Mouse (Mus musculus): ENCODE measurements around the gene Slc36a3.

The Slc36a3 gene

DNA sequence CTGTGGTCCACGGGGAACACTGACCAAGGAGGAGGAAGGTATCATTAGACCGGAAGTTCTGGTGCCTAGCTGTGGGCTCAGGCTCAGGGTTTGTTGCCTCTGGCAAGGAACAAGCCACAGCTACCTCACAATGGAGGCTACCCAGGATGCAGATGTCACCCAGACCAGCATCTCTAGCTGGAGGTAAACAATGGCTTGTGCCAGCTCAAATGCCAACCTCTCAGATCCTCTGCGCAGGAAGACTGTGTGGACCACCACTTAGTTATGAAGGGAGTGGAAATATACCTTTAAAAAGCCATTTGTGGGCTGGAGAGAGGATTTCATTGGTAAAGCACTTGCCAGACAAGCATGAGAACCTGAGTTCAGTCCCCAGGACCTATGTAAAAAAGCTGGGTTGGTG is at the start of gene Slc36a3:
Gene Slc36a3 (minus strand): TSS at position 101 of the 400 bp plus-strand sequence.
- no peak for DNase-seq

DNA sequence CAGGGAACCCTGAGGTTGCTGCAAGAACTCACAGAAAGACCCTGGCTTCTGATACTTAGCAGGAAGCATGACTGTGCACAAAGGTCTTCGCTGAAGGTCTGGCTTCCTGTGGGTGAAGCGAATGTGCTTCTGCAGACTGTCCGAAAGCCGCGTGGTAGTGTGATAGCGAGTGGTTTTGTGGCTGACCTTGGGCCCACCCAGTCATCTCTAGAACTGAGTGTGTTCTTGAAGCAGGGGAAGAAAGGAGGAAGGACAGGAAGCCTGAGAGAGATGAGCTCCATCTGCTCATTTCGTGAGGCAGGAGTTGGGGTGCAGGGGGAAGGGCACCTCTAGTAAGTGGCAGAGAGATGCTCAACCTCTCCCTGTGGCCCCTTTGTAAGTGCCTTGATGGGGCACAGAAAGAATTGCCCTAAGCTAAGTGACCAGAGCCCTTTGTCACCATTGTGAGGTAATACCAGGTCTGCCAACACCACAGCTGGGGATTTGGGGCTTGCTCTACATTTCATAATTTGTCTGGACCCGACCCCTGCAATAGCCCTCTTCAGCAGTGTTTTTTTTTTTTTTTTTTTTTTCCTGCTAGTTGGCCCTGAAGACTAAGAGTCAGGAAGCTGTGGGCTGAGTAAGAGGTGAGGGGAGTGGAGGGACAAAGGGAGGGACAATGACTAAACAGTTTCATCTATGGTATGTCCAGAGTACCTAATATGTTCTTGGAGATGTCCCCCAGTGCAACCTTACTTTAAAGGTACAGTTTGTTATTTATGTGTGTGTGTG is 46.4 kb upstream of the Slc36a3 start:
- no peak for DNase-seq

DNA sequence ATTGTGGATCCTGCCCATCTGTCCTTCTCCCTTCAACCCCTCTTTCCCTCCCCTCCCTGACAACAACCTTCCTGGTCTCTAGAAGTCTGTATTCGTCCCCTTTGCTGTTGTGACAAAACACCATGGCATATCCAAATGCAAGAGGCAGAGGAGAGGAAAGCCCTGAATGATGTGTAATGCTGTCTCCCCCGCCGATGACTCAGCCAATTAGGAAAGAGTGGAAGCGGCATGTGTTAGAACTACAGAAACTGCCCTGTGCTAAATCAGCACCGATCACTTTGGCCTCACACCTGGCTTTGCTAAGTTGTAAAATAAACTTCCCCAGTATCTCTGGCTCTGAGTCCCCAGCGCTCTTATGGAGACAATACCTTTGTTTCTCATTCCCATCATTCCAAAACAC is 45.6 kb upstream of the Slc36a3 start:
- DNase-seq, result no peak

DNA sequence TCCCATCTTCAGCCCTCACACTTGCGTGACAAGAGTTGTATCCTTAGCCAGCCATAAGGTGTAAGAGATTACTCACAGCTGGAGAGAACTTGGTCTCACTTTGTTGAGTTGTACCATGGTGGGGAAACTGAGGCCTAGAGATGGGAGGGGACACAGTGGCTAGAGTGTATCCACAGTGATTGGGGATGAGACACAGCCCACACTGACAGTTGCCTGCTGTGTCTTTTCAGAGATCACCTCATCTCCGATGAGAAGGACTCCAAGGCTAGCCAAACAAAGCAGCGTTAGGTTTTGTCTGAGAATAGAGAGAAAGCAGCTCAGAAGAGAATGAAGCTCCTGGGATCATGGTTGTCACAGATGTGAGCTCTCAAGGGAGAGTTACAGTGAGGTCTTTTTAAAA is 38.7 kb upstream of the Slc36a3 start:
- DNase-seq, result no peak

DNA sequence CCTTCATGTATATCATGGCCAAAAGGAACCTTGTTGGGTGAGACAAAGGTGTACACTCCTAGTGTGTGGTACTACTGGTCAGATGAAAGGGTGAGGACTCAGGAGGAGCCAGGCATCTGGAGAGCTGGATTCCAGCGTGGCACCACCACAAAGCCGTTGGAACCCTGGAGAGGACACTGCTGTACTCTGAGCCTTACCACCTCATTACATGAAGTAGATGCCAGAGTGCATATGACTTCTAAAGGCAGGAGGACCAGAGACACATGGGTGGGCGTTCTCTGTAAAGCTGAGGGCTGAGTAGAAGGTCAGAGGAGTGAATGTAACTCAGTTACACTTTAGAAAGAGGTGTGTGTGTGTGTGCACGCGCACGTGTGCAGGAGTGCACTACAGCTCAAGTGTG is 36.3 kb upstream of the Slc36a3 start:
- DNase-seq, result no peak

DNA sequence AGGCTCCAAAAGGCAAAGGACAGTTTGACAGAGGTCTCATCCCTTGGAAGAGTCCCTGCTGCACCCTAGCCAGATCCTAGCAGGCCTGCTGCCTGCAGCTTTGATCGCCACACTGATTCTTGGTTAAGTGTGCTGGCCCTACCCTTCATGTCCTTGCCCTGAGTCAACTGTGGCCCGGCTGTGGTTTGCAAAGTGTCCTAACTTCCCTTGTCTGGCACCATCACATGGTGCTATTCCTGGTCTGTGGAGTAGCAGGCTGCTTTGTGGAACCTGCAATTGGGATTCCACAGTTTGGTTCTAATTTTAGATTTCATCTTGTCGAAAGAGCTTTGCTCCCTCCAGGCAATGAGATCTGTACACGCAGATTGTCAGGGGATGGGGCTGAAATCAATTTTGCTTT is 35.8 kb upstream of the Slc36a3 start:
- DNase-seq, result no peak

DNA sequence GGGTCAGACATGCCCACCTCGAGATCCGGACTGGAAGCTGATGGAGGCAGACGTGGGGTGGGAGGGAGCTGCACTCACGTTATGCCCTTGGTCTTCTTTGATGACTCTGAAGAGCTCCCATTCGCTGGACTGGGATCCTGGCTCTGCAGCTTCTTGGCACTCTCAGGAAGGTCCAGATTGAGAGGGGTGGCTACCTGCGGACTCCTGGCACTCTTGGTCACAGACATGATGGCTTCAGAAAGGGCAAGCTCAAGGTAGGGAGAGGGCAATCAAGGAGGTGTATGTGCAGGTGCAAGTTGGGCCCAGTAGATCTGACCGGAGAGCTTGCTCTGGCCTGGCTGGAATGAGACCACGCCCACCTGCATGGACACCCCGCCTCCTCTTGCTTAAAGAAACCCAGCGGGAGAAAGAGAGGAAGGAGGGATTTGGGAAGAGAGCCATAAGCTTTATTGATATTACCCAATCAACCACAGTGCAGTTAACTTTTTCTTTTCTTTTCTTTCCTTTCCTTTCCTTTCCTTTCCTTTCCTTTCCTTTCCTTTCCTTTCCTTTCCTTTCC is 33.3 kb upstream of the Slc36a3 start, which contains the start of gene Slc36a2:
Gene Slc36a2 (minus strand): TSS at position 345 of the 559 bp plus-strand sequence.
- DNase-seq, result no peak

DNA sequence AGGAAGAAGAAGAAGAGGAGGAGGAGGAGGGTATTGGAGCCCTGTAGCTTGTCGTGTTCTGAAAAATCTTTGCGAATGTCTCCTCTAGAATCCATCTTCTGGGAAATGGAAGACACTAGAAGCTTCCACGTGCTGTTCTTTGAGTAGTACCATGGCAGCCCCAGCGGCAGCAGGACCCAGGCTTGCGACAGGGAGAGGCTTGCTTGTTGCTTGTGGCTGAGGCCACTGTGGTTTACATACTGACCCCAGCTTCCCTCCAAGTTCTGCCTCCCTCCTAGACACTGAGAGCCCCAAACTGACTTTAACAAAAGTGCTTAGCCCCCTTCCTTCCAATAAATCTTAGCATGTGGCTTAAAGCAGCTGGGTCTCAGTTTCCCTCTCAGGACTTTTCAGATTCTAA is 32.7 kb upstream of the Slc36a3 start:
- DNase-seq, result no peak

DNA sequence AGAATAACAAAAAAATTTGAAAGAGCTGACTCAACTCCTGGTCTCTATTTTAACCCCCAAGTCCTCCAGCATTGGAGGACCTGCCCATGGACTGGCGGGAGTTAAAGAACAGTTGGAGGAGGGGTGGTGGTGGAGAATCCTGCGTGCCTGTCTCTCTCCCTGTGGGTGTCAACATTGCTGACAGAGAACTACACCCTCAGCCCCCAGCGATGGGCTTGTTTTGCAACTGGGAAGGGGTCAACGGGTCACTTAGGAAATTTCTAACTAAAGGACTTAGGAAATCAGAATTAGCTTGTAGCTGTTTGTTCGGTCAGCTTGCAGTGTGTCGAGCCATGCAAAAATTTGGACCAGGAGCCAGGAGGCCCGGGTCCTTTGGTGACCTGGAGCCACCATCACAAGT is 31.6 kb upstream of the Slc36a3 start:
- DNase-seq, result no peak

DNA sequence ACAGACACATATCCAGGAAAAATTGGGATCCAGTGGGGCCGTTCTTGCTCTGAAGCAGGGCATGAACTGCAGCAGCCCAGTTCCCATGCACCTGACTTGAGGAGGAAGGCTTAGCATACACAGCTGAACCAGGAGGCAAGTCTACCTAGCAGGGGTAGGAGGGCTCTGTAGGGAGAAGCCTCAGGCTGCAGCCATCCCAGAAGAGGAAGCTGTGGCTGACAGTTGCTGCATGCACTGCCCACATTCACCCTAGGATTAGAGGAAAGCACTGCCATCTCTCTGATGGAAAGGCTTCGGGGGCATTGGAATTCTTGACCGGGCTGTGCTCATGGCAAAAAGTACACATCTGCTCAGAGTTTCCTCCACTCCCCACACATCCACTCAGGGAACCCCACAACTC is 28.3 kb upstream of the Slc36a3 start:
- no peak for DNase-seq

DNA sequence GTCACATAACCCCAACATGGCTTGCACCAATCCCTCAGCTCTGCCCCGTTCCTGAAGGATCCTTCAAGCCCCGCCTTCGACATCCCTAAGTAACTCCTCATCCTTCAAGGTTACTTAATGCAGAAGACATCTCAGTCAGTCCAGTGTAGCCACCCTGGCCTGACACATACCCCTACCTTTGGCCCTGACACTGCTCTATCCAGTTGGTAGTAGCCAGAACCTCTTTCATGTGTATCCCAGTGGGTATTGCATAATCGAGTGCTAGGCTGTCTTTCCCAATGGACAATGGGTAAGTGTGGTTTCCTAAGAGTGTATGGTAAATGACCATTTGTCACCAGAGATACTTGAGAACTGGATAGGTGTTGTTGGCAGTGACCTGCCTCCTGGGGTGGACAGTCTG is 27.3 kb upstream of the Slc36a3 start:
- DNase-seq, result no peak

DNA sequence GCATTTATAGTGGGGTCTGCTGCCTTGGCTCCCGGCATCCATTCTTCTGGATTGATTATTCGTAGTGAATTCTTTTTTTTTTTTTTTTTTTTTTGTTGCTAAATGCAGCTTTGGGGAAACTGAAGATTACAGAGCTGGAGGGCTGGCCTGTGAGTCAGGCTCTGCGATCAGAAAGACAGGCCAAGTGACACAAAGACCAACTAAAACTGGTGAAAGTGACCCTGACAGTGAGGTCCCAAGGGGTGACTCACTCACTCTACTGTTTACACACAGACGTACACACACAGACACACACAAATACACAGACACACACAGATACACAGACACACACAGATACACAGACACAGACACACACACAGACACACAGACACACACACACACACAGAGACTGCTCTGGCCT is 19.0 kb upstream of the Slc36a3 start:
- no peak for DNase-seq

DNA sequence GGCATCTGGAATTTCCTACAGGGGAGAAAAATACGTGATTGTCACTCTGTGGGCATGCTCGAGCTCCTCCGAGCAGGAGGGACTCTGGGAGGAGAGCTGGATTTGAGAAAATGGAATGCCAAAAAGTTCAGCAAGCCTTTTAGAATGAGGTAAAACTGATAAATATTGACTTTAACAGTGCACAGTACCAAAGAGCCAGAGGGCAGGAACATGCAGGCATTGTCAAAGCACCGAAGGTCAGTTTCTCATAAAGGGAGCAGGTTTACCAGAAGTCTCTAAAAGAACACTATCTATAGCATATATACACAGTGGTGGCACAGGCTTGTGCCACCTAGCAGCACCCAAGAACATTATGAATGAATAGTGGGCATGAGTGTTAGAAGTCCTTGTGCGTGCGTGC is 17.4 kb upstream of the Slc36a3 start:
- no peak for DNase-seq

DNA sequence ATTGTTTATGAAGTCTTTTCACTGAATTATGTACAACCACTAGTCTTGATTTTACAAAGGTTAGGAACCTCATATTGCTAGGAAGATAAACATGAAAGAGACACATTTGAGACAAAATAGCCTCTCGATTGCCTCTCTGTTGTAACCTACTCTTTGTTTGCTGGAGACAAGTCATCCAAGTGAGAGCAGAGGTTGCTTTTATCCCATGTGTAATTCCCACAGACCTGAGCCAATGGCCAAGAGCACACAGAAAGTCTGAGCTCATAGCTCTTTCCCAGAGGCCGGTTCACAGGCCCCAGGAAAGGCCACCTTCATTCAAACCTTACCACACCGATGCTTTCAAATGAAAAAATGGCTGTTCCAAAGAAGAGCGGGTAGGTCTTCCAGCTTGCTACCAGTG is 17.0 kb upstream of the Slc36a3 start:
- DNase-seq, result no peak

DNA sequence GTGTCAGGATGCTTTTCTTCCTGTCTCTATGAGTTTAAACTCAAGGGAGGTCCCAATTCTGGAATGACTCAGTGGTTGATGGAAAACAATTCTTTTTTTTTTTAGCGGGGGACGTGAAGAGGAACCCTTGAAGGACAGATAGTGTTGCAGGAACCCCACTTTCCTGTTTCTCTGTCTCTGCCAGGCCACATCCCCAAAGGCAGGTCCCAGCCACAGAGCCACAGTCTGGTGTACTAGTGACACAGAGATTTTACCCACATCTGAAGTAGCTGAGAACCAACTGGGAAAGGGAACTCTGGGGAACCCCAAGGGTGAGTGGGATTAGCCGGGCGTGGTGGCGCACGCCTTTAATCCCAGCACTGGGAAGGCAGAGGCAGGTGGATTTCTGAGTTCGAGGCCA is 14.2 kb upstream of the Slc36a3 start:
- DNase-seq, result no peak

DNA sequence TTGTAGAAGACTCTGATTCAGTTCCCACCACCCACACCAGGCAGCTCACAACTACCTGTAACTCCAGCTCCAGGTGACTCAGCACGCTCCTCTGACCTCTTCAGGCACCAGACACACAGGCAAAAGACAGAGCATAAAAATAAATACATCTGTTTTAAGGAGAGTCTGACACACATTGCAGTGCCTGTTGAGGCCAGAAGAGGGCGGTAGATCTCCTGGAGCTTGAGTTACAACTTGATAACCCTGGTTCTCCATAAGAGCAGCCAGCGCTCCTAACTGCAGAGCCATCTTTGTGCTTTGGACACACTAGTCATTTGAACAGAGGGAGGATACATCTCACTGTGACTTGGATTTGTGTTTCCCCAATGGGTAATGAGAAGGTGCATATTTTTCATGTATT is 13.2 kb upstream of the Slc36a3 start:
- DNase-seq, result peak; percentile 43

DNA sequence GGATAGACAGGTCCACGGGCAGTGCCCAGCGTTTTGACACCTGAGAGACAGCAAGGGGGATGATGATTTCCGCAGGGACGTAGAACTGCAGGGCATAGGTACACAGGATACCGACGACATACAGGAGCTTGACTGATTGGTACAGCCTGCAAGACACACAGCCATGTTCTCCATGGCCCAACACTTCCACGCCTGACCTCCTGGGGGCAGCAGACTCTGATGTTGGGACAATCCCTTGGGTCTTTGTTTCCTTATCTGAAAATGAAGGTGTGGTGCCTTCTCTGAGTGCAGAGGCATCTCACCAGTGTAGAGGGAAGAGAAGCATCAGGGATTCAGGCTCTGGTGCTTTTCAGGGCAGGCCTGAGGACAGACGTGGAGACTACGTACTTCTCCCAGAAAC is 11.2 kb upstream of the Slc36a3 start:
- DNase-seq, result peak; percentile 43

DNA sequence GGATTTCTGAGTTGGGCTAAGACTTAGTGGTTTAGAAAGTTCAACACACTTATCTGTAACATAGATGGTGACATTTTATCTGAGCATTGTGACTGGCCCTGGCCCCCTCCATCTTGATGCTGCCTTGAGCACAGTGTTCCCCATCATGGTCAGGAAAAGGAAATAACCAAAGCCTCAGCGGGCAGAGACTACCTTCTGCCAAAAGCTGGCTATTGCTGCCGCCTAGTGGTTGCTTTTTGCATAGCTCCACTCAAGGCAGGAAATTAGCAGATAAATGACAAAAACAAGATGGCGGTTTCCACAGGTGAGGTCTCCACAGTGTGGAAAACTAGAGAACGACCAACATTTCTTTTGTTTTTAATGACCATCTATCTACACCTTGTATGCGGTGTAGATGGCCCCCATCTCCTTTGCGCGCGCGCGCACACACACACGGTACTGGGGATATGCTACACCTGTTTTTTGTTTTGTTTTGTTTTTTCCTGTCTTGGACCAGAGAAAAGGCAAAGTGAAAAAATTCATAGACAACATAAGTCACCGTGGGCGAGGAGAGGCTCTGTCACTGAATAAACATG is 7.4 kb upstream of the Slc36a3 start:
- DNase-seq, result peak; percentile 91

DNA sequence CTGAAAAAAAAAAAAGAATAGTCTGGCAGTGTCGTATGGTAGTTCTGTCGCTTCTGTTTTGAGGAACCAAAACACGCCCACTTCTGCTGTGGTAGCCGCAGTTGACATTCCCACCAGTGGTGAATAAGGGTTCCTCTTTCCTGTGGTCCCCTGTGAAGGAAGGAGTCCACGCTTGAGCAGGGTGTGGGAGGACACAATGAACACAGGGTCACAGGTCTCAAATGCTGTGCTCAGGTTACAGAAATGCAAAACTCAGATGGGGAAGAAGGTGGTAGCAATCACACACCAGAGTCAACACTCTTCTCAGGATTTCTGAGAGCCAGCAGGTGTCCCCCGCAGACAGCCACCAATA is 3.5 kb upstream of the Slc36a3 start:
- DNase-seq, result peak; percentile 18

DNA sequence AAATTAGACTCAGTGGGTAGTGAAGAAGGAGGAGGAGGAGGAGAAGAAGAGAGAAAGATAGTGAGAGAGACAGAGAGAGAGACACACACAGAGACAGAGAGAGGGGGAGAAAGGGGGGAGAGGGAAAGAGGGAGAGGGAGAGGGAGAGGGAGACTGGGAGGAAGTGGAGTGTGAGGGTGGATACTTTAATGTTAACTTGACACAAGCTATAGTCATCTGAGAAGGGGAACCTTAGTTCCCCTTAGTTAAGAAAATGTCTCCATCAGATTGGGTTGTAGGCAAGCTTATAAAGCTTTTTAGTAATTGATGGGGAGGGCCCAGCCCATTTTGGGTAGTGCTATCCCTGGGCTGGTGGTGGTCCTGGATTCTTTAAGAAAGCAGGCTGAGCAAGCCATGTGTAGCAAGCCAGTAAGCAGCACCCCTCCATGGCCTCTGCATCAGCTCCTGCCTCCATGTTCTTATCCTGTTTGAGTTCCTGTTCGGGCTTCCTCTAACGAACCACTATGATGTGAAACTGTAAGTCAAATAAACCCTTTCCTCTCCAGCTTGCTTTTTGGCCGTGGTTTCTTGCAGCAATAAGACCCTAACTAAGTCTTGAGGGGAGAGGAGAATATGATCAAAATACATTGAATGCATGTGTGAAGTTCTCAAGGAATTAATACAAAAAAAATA is 3.0 kb upstream of the Slc36a3 start:
- DNase-seq, result no peak

DNA sequence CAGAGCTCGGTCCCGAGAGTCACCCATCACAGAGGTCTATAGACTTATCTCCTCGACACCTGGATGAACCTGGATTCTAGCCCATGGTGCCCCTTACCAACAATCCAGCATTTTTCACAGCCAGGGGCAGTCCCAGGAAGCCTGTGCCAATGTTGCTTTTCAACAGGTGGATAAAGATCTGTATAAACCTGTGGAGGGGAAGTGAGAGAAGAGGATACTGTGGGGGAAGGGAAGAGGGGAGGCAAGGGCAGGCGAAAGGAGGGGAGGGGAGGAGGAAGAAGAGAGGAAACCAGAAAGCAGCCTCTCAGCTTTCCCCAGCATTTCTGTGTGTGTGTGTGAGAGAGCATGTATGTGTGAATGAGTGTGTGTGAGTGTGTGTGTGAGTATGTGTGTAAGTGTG is 3.0 kb downstream of the Slc36a3 start:
- DNase-seq, result no peak

DNA sequence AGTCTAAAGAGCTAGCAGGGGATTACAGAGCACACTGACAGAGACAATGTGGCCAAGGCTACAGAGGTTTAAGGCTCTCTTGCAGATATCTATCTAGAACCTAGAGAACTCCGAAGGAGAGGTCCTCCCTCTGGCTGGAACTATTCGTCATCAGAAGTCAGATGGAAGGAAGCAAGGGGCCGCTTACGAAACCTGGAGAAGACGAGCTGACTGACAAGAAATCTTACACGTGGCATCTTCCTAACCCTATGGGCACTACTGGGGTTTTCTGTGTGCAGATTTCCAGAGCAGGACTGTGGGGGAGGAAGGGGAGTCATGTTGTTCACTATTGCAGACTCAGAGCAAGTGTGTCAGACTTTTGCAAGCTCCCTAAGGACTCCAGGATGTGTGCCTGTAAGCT is 4.1 kb downstream of the Slc36a3 start:
- no peak for DNase-seq

DNA sequence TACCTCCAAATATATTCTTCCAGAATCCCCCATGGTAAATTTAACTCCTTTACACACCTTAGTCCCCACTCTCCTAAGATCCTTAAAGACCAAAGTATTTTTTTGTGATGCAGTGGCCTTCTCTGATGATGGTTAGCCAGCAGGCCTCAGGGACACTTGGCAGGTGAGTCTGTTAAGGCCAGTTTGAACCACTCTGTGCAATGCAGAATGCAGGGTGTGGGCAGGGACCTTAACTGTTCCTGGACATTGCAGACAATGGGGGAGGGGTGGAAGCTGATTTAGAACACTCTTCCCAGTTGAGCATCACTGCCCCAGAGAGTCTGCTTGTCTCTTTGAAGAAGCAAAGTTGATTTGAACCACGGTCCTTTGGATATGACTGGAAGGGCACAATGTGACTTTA is 4.7 kb downstream of the Slc36a3 start:
- DNase-seq, result no peak

DNA sequence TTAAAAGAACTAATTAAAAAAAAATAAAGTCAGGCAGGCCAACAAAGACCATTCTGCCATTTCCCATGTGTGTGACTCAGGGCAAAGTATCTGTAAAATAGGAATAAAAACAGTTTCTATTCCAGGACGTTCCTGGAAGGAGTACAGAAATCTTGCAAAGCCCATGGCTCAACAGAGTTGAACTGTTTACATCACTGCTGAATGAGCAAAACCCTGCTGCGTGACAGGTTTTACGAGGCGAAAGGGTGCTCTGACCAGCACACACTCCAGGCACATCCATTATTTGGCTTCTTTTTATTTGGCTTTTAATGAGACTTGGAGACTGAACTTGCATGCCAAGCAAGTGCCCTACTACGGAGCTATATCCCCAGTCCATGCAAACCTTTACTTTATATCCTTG is 7.5 kb downstream of the Slc36a3 start:
- no peak for DNase-seq

Measured in kidney, adult 9 months (tissue).